Mouse (Mus musculus) monocyte, adult 2 months (primary cell): ENCODE data around the gene Slc32a1.

Experiments used
- DNase-seq, 2 experiments: peaks; one replicate each; pipeline ENCODE4 v3.0.0; 2022; ENCODE audit warnings: low spot score in 2 of 2, low read depth in 1 of 2

Gene Slc32a1

GRCm38 (mm10) chr2:158611726-158612670 is 1.4 kb downstream of the Slc32a1 start:
- DNase-seq, result no peak

GRCm38 (mm10) chr2:158612671-158613250 is 2.2 kb downstream of the Slc32a1 start:
- DNase-seq, result no peak

GRCm38 (mm10) chr2:158613541-158614417 is 3.2 kb downstream of the Slc32a1 start:
- peak; percentile 29 to 42 for DNase-seq

DNA sequence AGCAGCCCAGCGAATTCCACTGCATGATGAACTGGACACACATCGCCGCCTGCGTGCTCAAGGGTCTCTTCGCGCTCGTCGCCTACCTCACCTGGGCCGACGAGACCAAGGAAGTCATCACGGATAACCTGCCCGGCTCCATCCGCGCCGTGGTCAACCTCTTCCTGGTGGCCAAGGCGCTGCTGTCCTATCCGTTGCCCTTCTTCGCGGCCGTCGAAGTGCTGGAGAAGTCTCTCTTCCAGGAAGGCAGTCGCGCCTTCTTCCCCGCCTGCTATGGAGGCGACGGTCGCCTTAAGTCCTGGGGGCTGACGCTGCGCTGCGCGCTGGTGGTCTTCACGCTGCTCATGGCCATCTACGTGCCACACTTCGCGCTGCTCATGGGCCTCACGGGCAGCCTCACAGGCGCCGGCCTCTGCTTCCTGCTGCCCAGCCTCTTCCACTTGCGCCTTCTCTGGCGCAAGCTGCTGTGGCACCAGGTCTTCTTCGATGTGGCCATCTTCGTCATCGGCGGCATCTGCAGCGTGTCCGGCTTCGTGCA is 3.9 kb downstream of the Slc32a1 start:
- DNase-seq, result no peak

DNA sequence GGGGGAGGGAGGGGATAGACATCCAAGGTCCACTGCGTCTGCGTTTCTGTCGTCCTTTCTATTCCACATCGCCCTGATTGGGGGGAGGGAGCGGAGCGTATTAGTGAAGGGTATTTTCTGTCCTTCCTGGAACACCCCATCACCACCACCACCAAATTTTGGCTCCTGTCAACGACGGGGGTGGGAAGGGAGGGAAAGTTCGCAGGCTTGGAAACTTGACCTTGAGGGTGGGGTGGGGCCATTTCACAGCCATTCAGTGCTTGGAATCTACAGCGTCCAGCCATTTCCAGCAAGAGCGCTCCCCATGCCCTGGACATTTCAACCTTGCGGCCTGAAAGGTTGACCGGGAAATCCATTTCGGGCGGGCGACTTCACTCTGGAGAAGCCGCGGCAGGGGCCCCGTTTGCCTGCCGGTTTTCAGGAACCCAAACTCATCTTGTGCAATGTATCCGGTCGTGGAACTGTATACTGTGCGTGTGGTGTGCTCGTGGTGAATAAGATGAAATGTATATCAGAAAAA is 4.7 kb downstream of the Slc32a1 start:
- no peak for DNase-seq

- DNase-seq, result no peak
Measured at GRCm38 (mm10) chr2:158615702-158616101, 5.1 kb downstream of the Slc32a1 start.

DNA sequence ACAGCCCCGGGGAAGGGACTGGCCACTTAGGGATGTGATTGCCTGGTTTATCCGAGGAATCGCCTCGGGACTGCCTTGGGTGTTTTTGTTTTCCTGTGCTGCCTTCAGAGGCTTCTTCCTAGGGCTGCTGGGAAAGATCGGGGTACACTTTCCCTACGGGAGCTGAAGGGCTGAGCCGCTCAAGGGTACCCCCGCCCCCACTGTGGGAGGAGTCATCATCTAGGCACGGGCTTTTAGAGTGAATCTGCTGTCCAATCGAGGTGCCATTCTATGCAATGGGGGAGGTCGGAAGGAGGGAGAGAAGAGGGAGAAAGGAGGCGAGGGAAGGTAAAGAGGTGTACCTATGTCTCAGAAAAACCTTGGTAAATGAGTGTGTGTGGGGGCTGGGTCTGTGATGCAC is 5.7 kb downstream of the Slc32a1 start:
- no peak for DNase-seq

DNA sequence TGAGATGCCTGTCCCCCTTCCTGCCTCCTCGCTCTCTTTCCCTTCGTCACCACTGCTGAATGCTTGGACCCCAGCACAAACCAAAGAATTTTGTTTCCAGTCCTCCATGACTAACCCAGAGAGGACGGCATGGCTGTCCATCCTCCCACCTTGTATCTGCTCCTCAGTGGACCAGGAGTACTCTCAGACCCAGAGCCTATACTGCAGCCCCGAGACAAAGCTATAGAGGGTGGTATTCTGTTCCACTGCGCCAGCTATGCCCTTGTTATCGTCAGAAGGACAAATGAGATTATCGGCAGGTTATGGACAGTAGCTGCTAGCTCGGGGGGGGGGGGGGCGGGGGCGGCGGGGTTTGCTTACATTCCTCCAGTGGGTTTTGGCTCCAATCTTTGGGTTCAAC is 6.2 kb downstream of the Slc32a1 start:
- no peak for DNase-seq

DNA sequence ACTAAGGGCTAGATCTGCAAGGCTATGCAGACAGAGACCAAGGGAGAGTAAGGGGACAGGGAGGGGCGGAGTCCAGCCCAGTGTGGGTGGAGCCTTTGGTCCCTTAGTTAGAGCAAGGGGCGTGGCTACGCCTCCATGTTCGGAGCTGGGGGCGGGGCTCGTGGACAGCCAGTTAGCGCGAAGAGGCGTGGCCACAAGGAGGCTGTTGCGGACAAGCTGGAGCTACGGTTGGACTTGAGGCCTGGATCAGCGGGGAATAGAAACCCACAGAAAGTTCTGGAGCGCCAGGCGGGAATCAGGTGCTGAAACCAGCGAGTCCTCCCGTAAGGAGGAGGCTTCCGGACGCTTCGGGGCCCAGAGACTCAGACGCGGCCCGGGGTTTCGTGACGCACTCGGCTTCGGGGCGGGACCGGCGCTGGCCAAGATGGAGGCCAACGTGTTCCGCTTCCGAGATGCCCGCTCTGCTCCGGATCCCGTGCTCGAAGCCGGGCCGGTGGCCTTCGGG is 14.2 kb downstream of the Slc32a1 start, which contains the start of gene Actr5:
Gene Actr5 (plus strand): TSS at position 171 of the 505 bp plus-strand sequence.
- DNase-seq, result peak; percentile 77 to 86

- no peak for DNase-seq
Measured at GRCm38 (mm10) chr2:158625231-158625630, 14.7 kb downstream of the Slc32a1 start.

GRCm38 (mm10) chr2:158625697-158626096 is 15.1 kb downstream of the Slc32a1 start:
- DNase-seq, result no peak

GRCm38 (mm10) chr2:158628858-158629257 is 18.3 kb downstream of the Slc32a1 start:
- DNase-seq, result no peak

DNA sequence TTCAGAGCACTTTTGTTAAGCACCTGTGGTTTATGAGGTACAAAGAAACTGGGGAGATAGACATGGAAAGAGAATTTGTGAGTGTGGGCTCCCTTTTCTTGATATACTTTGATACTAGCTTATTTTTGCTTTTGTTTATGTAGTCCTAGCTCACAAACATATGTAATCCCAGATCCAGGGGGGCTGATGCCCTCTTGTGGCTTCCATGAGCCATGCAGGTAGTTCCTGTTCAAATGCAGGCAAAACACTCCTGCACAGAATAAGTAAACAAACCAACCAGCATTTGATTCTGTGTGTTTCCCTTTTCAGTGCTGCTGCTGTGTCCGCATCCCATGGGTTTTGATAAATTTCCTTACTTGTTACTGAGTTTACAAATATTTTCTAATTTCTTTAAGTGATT is 18.8 kb downstream of the Slc32a1 start:
- no peak for DNase-seq

DNA sequence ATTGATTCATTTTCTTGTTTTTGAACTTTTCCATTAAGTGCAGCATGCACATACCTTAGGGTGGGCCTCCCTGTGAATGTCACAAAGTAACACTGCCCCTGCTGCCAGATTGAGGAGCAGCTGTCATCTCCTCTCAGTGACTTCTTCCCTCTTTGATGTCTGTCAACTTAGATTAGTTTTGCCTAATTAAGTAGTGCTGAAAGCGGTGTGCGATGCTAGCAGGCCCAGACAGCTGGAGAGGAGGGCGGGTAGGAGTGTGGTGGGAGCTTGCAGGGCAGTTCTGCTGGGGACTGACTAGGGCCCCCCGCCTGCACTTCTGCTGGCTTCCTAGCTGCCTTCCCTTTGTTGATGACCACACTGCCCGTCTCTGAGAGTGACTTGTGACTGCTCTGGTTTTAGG is 21.3 kb downstream of the Slc32a1 start:
- DNase-seq, result no peak

DNA sequence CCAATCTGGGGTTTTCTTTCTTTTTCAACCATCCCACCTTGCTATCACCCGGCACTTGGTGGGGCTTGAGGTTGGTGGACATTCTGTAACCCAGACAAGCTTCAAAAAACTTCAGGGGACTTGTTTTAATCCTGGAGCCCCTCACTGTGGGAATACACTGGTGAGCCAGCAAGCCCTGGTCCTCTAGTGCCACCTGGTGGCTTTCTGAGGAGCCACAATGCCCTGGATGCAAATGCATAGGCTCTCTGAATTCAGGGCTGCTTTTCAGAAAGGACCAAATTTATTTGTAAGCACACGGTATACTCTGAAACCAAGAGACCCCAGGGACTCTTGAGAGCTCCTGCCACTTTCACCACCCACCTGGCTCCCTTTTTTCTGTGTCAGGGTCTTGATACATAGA is 31.3 kb downstream of the Slc32a1 start:
- DNase-seq, result no peak

- no peak for DNase-seq
Measured at GRCm38 (mm10) chr2:158642587-158642986, 32.0 kb downstream of the Slc32a1 start.

GRCm38 (mm10) chr2:158643791-158644190 is 33.2 kb downstream of the Slc32a1 start:
- no peak for DNase-seq

- DNase-seq, result no peak
Measured at GRCm38 (mm10) chr2:158651159-158651908, 40.8 kb downstream of the Slc32a1 start.

DNA sequence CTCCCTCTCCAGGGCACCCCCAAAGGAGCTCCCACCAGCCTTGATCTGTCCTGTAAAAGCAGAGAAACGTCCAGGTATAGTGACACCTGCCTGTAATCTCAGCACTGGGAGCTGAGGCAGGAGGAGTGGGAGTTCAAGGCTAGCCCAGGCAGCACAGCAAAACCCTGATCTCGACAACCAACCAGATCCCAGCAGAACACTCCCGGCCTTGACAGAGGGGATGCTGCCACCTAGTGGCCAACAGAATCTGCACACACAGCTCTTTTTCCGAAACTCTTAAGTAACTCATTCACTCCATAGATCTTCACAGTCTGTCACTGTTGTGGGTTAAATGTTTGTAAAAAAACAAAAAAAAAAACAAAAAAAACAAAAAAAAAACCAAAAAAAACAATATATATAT is 42.4 kb downstream of the Slc32a1 start:
- DNase-seq, result peak in 1 of 2 experiments; percentile 34

- DNase-seq, result no peak
Measured at GRCm38 (mm10) chr2:158654717-158655116, 44.1 kb downstream of the Slc32a1 start.
